Mouse (Mus musculus) gastrocnemius, adult 8-10 months (tissue): ENCODE data around the gene Col4a3. TPM values are rescaled to one million over a fixed set of nuclear protein-coding genes. Genes with fewer than 3 reads are reported as not detected.

Experiments used
- DNase-seq, 2 experiments: peaks; one replicate each; pipeline ENCODE4 v3.0.0; 2022; ENCODE audit warnings: low spot score in 2 of 2
- total RNA-seq, 4 experiments: library from RNA; stranded (reverse); gene quantifications; 2 replicates each; pipeline ENCODE4 v1.2.4; 2022

The Col4a3 gene
- total RNA-seq, 4 experiments from 2014 or later = 0.44 to 1.3 (median 0.66) TPM

DNA sequence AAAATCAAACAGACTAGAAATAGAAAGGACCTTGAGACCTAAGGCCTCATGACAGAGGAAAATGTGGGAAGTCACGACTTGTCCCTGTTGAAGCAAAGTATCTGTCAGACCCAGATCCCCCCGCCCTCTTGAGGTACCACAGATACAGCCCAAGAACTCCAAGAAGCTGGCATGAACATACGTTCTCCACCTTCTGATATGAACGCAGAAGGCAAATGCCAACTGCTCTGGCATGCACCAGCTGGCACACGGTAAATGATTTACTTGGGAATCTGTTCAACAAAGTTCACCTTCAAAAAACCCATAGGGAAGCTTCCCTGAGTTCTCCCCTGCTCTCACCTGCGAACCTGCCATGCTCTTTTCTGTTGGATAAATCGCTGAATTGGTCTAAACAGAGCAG lies 19.1 kb downstream of the Col4a3 start:
- DNase-seq = no peak

DNA sequence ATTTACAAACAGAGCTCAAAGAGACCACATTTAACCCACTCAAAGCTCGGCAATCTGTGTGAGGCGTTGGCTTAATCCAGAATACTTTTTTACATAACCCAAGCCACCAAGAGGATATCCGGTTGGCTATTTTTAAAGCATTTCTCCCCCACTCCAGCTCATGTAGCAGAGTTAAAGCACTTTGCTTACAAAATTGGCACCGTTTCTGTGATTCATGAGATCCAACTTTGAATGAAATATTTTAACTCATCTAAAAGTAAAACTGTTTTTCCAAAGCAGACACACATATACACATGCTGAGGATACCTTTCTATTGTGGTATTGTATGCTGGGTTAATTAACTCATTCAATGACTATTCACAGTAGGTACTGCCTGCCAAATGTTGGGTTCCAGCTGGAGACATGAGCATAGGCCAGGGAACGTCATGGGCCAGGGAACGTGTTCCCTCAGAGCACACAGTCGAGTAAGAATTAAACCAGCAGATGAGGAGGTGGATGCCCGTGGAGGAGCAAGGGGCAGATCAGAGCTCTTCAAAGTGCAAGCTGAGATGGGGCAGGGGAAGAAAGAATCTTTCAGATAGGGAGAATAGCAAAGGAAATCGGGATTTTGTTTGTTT lies 22.0 kb downstream of the Col4a3 start:
- no peak for DNase-seq

DNA sequence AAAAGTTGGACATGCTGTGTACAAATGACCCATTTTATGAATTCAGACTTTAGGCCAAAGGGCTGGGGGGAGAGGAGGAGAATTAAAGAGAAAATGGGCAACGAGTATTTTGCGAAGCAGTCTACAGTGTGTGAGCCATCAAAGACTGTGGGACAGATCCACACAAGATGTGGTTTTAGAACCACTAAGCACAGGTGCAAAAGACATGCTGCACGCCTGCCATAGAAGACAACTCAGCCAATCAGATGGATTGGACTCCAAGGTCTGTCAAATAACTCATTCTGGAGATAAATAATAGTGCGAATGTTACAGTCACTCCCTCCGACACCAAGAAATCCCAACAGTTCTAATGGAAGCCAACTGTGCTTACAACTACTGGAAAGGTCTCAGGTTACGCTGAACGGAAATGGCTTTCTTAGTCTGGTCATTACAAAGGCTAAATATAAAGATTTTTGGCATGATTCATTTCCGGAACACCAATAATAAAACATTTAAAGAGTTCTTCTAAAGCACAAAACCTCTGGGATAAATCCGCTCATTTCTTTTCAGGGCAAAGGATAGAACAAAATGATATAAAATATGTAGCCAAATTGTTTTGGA lies 25.4 kb downstream of the Col4a3 start:
- DNase-seq = no peak

DNA sequence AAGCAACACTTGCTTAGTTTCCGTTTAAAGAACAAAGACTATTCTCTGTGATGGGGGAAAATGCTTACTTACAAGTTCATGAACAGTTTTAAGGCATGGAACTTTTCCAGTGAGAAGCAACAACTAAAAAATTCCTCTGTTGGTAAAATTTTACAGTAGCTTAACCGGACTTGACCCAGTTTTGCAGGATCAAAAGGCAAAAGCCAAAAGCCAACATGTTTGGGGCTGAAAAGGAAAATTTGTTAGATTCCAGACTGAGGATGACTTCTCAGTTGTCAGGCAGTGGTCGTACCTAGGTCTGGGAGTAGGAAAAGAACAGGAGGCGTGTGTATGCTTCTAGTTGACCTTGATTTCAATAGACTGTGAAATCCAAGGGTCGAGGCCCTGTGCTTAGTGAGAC lies 31.3 kb downstream of the Col4a3 start:
- no peak for DNase-seq

DNA sequence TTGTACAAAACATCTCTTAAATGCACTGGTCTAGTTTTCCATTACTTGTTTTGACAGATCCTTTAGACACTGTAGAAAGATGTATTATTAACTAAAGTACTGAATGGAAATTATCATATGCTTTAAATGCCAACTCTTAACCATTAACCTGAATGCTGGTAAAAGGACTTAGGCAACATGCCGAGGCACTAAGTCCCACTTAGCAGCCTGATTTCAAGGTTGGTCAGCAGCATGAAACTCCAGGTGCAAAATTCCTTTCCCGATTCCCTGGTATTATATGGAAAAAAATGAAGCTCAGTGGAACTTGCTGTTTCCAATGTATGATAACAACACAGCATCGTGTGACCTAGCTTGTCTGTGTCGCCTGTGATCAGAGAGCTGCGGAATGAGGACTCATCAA lies 31.9 kb downstream of the Col4a3 start:
- no peak for DNase-seq

DNA sequence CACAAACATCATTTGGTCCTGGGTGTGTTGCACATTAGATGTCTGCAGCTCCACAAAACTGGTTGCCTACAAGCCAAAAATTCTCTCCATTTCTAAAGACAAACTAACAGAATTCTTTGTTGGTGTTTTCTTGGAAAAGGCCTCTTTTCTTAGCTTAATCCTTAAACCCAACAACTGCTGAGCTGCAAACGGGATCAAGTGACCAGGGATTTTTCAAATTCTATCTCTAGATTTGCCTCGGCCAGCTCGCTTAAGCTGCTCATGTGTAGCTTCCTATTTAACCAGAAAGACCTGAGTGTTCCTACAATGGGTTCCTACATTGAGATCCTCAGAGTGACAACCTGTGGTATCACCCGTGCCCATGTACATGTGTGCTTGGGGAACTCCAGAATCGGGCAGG lies 33.3 kb downstream of the Col4a3 start:
- DNase-seq = no peak

DNA sequence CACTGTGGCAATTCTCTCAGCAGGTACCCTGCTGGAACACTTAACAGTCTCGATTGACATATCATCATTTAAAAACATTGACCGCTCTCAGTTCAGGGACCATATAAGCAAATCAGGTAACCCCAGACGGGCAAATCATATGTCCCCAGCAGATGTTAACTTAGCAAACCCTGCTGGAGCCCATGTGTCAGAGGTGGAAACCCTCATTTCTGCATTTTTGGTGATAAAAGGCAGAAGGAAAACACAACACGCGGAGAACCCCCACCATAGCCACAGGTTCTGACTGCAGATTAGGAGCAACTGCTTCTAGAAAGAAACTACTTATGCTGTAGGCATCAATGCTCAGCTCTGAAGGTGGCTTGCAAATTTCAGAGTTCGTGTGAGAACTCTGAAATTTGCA lies 38.2 kb downstream of the Col4a3 start:
- no peak for DNase-seq

DNA sequence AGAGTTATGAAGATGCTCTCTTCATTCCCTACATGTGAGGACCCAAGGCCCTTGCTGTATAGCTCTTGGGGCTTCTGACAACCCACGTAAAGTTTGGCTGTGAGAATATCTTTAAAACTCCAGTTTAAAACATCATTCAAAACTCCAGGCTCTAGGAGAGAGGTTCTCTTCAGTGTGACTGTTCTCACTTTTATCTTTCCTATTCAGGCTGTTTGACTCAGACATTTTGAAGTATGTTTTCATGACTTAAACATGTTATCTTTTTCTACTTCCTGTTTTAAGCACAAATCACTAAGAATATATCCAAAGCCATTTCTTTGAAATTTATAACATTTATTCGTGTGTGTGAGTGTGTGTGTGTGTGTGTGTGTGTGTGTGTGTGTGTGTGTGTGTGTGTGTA lies 38.8 kb downstream of the Col4a3 start:
- DNase-seq = no peak

DNA sequence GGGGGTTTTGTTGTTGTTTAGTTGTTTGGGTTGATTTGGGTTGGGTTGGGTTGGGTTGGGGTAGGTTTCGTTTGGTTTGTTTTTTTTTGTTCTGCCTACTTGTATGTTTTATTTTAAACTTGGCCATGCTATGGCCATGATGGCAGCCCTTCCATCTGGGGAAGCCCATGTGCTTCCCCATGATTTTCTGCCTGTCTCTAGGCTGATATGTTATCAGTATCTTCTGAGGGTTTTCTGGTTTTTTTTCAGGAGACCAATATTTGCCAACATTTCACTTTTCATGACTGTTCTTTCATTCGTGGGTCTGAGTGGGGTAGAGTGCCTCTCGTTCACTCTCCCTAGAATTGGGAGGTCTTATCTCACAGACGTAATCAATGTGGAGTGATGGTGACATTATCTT lies 40.9 kb downstream of the Col4a3 start:
- DNase-seq = no peak

DNA sequence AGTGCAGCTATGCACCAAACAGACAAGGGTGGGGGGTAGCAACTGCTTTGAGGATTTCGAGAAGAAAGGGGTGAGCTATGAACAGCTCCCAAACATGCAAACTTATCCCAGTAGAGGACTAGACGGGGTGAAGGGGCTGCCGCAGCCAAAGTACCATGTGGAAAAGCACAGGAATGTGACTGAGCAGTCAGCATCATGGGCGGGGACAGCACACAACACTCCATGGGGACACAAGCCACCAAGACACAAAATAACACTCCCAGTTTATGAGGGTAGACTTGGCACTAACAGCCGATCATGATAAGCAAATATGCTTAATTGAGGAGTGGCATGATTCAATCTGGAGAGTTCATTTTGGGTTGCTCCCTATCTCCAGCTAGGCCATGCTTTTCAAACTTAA lies 42.8 kb downstream of the Col4a3 start:
- DNase-seq = no peak

DNA sequence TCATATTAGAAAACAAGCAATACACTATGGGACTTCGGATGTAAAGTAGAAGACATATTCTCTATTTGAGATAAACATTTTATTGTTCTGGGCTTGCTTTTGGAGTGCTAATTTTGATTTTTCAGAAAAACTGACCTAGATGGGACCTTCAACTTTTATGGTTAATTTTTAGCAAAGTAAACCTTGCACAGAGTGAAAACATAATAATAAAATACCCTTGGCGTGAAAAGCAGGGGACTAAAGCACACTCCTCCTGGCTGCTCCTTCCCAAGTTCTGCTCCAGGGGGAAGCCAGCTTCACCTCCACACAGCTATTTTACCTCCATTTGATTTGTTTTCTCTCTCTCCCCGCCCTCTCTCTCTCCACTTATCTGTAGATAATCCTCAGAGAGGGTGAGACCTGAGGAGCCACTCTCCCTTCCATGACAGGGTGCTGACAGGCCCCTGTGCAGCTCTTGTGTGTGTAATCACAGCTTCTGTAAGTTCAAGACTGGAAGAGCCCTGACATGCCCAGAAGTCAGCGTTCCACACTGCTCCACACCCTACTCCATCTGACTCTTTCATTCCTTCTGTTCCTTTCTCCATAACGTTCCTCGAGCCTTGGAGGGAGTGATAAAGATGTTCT lies 44.6 kb downstream of the Col4a3 start:
- DNase-seq = no peak

DNA sequence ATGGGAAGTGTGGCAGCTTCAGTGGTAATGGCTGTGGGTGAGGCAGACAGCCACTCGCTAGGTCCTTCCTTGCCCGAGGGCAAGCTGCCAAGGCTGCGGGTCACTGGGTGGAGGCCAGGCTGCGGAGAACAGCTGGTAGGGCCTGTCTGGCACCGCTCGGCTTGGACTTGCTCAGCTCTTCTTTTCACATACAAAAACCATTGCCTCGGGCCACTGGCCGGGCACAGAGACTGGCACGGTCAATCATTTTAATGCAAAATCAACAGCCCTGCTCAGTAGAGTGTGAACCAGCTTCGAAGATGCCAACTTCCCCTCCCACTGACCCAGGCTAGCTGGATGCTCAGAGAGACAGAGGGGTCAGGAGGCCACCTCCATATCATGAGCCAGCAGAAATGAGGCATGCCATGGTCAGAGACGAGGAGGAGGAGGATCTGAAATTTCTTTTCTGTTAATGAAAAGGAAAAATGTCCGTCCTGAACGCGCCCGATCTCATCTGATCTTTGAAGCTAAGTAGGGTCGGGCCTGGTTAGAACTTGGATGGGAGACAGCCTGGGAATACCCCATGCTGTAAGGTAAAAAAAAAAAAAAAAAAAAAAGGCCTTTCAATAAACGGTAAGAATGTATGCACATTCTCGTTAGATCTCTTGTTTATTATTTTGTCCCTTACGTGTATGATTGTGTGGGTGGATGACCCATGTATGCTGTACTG lies 48.0 kb downstream of the Col4a3 start:
- DNase-seq = peak; percentile 21 to 60

DNA sequence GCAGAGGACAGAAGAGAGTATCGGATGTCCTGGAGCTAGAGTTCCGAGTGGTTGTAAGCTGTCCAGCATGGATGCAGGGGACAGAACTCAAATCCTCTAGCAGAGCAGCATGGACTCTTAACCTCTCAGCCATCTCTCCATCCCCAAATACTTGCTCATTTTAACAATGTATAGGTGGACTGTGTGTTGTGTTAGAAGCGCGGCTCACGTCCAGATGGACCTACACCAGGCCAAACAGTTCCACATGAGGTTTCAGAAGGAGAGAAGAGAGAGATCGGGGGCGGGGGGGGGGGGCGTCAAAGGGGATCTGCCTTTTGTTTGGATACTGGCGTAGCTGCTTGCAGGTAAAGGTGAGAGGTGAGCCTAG lies 48.5 kb downstream of the Col4a3 start:
- no peak for DNase-seq

DNA sequence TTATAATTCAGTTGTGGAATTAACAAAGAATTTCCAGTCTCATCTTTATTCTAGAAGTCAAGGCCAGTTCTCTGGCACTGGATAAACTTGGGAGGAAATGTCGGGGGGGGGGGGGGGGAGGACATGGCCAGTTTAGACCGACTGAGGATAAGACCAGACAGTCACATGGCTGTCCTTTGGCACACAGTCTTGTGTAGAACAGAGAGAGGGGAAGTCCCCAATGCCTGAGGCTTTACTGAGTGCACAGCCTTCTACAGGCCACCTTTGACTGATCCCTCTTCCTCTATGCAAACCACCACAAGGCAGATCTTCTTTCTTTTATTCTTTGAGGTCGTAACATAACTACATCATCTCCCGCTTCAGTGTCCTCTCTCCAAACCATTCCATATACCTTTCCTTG lies 49.6 kb downstream of the Col4a3 start:
- DNase-seq = no peak

DNA sequence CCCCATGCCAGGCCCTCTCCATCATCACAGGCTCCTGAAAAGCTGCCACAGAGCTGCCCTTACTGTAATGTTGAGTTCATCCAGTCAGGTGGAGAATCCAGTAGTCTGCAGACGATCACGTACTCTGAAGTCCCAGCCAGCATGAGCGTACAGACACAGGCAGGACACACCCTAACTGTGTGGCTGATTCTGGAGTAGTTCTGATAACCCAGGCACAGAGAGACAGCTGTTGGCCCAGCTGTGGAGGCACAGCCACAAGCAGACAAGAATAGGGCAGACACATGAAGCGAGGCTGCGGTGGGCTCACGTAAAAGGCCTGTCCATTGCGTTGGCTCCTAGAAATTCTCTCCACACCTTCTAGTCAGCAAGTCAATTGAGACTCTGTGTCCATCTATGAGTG lies 50.7 kb downstream of the Col4a3 start:
- DNase-seq = no peak

DNA sequence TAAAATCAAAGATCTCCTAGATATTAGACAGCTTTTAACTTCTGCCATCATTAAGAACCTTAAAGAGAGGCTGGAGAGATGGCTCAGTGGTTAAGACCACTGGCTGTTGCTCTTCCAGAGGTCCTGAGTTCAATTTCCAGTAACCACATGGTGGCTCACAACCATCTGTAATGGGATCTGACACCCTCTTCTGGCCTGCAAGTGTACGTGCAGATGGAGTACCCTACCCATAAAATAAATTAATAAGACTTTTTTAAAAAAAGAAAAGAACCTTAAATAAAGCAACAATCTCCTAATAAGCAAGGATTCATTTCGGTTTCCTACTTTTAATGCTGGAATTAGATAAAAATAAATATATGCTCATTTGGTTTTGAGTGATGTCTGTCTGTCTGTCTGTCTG lies 51.7 kb downstream of the Col4a3 start:
- no peak for DNase-seq

DNA sequence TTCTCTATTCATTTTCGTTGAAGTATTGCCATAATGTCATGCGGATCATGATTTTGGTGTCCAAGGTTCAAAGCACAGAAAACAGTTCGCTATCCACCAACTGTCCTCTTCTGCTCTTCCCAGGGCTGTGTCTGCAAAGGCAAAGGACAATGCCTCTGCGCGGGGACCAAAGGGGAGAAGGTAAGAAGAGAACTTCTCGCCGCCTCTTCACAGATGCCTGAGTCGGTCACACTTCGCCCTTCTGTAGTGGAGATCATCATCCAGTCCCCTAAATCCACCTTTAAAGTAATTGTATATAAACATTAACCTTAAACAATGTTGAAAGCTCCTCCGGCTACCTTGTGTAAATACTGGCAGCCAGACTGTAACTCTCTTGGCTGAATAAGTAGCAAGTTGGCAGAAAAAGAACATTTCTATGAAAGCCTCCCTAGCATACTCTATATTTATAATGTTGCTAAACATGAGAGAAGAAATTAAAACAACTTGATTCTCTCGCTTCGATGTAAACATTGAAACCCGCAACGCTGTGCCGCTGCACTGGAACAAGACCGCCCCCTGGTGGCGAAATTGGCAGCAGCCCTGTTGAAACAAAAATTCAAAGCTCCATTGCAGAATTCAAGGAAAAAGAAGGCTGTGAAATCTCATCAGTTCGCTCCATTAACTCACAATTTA lies 54.7 kb downstream of the Col4a3 start:
- DNase-seq = peak; percentile 28 to 40

DNA sequence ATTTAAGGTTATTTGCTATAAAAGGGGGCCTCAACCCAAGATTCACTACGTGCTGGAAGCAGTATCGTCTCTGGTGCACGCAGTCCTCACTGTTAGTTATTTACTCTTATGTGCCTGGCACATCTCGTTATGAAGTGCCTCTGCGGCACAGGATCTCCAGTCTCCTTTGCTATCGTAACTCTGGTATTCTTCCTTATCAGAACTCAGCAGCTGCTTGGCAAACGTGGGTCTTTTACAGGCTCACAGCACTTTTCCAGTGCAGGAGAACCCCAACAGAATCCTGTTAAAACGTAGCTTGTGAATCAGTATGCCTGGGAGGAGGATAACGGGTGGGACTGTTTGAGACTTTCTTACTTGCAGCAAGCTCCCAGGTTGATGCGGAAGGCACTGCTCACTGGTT lies 61.3 kb downstream of the Col4a3 start:
- DNase-seq = no peak

DNA sequence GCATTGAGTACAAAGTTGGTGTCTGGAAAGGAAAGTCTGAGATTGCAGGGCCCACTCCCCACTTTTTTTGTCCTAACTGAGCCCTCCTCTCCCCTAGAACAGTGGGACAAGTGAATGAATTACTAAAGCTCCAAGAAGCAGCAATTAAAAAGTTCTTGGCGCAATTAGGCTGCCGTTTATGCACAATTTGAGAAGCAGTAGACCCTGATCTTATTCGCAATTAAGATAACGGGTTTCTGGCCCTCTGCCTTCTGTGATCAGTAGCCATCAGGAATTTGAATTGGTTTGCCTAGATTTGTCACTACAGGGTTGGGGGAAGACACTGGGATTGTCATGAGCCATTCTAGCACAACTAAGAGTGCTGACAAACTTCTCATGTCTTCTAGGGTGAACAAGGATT lies 64.1 kb downstream of the Col4a3 start:
- no peak for DNase-seq

DNA sequence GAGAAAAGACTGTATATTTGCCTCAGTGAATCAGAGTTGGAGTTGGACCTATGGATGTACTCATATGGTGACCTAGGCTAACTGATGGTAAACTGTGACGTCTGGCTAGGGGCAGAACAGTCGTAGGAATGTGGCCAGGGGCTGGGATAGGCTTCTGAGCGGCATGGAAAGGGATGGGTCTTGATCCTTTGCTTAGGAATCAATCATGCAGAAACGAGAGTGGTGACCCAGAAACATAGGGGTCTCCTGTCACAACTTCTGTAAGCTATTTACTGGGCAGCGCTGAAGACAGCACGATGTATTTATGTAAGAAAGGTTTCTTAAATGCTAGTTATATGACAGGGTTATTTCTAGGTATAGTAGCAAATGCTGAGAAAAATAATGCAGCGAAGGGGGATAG lies 67.3 kb downstream of the Col4a3 start:
- no peak for DNase-seq

DNA sequence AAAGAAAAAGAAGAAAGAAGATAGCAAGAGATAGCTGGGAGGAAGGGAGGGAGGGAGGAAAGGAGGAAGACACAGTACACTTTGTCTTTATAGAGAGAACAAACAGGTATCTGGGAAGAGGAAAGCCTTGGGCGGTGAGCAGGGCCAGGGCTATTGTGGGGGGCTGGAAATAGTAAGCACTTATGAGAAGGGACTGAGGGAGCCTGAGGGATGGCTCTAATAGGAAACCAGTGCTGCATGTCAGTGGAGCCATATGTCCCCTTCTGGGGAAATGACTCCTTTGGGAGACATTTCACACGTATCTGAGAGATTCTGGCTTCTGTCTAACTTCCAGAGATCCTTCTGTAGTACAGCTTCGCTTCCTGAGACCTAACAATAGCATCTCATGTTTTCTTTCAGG lies 69.7 kb downstream of the Col4a3 start:
- no peak for DNase-seq

DNA sequence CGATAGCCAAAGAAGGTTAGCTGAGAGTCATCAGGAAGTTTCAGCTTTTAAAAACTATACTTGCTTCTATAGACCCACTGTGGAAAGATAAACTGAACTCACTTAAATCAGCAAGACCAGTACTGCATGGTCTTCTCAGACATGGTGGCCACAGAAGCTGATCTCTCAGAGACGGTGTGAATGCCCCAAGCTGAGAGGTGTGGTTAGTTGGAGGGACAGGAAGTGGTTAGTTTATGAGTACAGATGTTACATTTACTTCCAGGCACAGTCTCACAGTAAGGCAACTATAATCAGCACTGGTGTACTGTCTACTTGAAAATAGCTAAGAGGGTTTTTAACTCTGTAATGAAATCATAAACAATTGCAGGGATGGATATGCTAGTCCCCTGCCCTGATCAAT lies 75.5 kb downstream of the Col4a3 start:
- no peak for DNase-seq
